Mouse (Mus musculus): ENCODE data around the gene 5830473C10Rik. TPM values are rescaled to one million over a fixed set of nuclear protein-coding genes. Genes with fewer than 3 reads are reported as not detected.

5830473C10Rik gene
- polyA plus RNA-seq, 1 experiment from 2014 or later = not detected

GRCm38 (mm10) chr5:90561721-90562275, 891 bp downstream of the 5830473C10Rik start:
- Histone ChIP-seq H3K27ac (replicated peaks) (no peak overlapping the region), H3K9ac (ENCODE audit: low read length) (no peak overlapping the region), H3K4me3 (ENCODE audit: low read depth, low read length) (no peak overlapping the region), H3K4me1 (replicated peaks; ENCODE audit: control insufficient read depth, insufficient read depth) (no peaks in the 10 kb centered on the region), H3K27me3 (ENCODE audit: control insufficient read depth, insufficient read depth, low read length) (no peaks in the 10 kb centered on the region), H3K9me3 (ENCODE audit: control insufficient read depth, low read length) (no peaks in the 10 kb centered on the region), H3K36me3 (ENCODE audit: control insufficient read depth, insufficient read depth, low read length) (no peaks in the 10 kb centered on the region), H3K4me2 (replicated peaks; ENCODE audit: low read depth) (no peak overlapping the region)
- ATAC-seq (ENCODE audit: low FRiP score, low TSS enrichment) (no peak), DNase-seq (ENCODE audit: low spot score) (no peak)
- TF ChIP-seq EP300 (optimal IDR thresholded peaks at IDR 0.05) (no peak), CTCF (IDR thresholded peaks at IDR 0.05; ENCODE audit: low read depth) (no peak)
- 96% methylated on average over 11 of the region's 11 CpGs for WGBS

GRCm38 (mm10) chr5:90562880-90563279, 2.0 kb downstream of the 5830473C10Rik start:
- Histone ChIP-seq H3K27me3 (ENCODE audit: control insufficient read depth, insufficient read depth, low read length) (no peaks in the 10 kb centered on the region), H3K4me3 (ENCODE audit: low read depth, low read length) (no peak overlapping the region), H3K4me1 (replicated peaks; ENCODE audit: control insufficient read depth, insufficient read depth) (no peaks in the 10 kb centered on the region), H3K27ac (replicated peaks) (no peak overlapping the region), H3K4me2 (replicated peaks; ENCODE audit: low read depth) (no peak overlapping the region), H3K9me3 (ENCODE audit: control insufficient read depth, low read length) (no peaks in the 10 kb centered on the region), H3K36me3 (ENCODE audit: control insufficient read depth, insufficient read depth, low read length) (no peaks in the 10 kb centered on the region), H3K9ac (ENCODE audit: low read length) (no peak overlapping the region)
- DNase-seq (ENCODE audit: low spot score) (no peak), ATAC-seq (ENCODE audit: low FRiP score, low TSS enrichment) (no peak)
- TF ChIP-seq EP300 (optimal IDR thresholded peaks at IDR 0.05) = no peak
- TF ChIP-seq CTCF (IDR thresholded peaks at IDR 0.05; ENCODE audit: low read depth) = no peak
- 67% methylated on average over 4 of the region's 4 CpGs for WGBS

- Histone ChIP-seq H3K36me3 (ENCODE audit: control insufficient read depth, insufficient read depth, low read length) (no peaks in the 10 kb centered on the region), H3K4me1 (replicated peaks; ENCODE audit: control insufficient read depth, insufficient read depth) (no peaks in the 10 kb centered on the region), H3K4me2 (replicated peaks; ENCODE audit: low read depth) (no peak overlapping the region), H3K4me3 (ENCODE audit: low read depth, low read length) (no peak overlapping the region), H3K27ac (replicated peaks) (no peak overlapping the region), H3K9me3 (ENCODE audit: control insufficient read depth, low read length) (no peaks in the 10 kb centered on the region), H3K9ac (ENCODE audit: low read length) (no peak overlapping the region), H3K27me3 (ENCODE audit: control insufficient read depth, insufficient read depth, low read length) (no peaks in the 10 kb centered on the region)
- TF ChIP-seq EP300 (optimal IDR thresholded peaks at IDR 0.05) (no peak), CTCF (IDR thresholded peaks at IDR 0.05; ENCODE audit: low read depth) (no peak)
- 78% methylated on average over 4 of the region's 4 CpGs for WGBS
- ATAC-seq (ENCODE audit: low FRiP score, low TSS enrichment) = no peak
- no peak for DNase-seq (ENCODE audit: low spot score)
These were observed 3.3 kb downstream of the 5830473C10Rik start for GRCm38 (mm10) chr5:90564161-90564560.

GRCm38 (mm10) chr5:90565205-90565604, 4.3 kb downstream of the 5830473C10Rik start:
- H3K27ac ChIP-seq (replicated peaks) = no peak overlapping the region
- 72% methylated on average over 6 of the region's 6 CpGs for WGBS
- TF ChIP-seq CTCF (IDR thresholded peaks at IDR 0.05; ENCODE audit: low read depth) = no peak
- TF ChIP-seq EP300 (optimal IDR thresholded peaks at IDR 0.05) = no peak
- H3K4me1 ChIP-seq (replicated peaks; ENCODE audit: control insufficient read depth, insufficient read depth) = no peaks in the 10 kb centered on the region
- DNase-seq (ENCODE audit: low spot score) = no peak
- H3K4me2 ChIP-seq (replicated peaks; ENCODE audit: low read depth) = no peak overlapping the region
- no peak overlapping the region for H3K4me3 ChIP-seq (ENCODE audit: low read depth, low read length)
- no peak for ATAC-seq (ENCODE audit: low FRiP score, low TSS enrichment)
- H3K9me3 ChIP-seq (ENCODE audit: control insufficient read depth, low read length) = no peaks in the 10 kb centered on the region
- H3K27me3 ChIP-seq (ENCODE audit: control insufficient read depth, insufficient read depth, low read length) = no peaks in the 10 kb centered on the region
- no peaks in the 10 kb centered on the region for H3K36me3 ChIP-seq (ENCODE audit: control insufficient read depth, insufficient read depth, low read length)
- no peak overlapping the region for H3K9ac ChIP-seq (ENCODE audit: low read length)

GRCm38 (mm10) chr5:90567788-90568187, 6.9 kb downstream of the 5830473C10Rik start:
- Histone ChIP-seq H3K9me3 (ENCODE audit: control insufficient read depth, low read length) (no peaks in the 10 kb centered on the region), H3K36me3 (ENCODE audit: control insufficient read depth, insufficient read depth, low read length) (no peaks in the 10 kb centered on the region), H3K4me2 (replicated peaks; ENCODE audit: low read depth) (no peak overlapping the region), H3K27me3 (ENCODE audit: control insufficient read depth, insufficient read depth, low read length) (no peaks in the 10 kb centered on the region), H3K27ac (replicated peaks) (no peak overlapping the region), H3K4me3 (ENCODE audit: low read depth, low read length) (no peak overlapping the region), H3K9ac (ENCODE audit: low read length) (no peak overlapping the region), H3K4me1 (replicated peaks; ENCODE audit: control insufficient read depth, insufficient read depth) (0 out of 2 replicates have a peak, but pooled peaks cover 3% of the 10 kb centered on the region)
- DNase-seq (ENCODE audit: low spot score) (no peak), ATAC-seq (ENCODE audit: low FRiP score, low TSS enrichment) (0 out of 2 replicates have a peak, but pooled peaks have one; percentile 32)
- TF ChIP-seq CTCF (IDR thresholded peaks at IDR 0.05; ENCODE audit: low read depth) (no peak), EP300 (optimal IDR thresholded peaks at IDR 0.05) (no peak)
- 62% methylated on average over 5 of the region's 5 CpGs for WGBS

GRCm38 (mm10) chr5:90568338-90568737, 7.4 kb downstream of the 5830473C10Rik start:
- no peak overlapping the region for H3K4me3 ChIP-seq (ENCODE audit: low read depth, low read length)
- ATAC-seq (ENCODE audit: low FRiP score, low TSS enrichment) (peak; percentile 42; the same call in 1 of the 2 replicates), DNase-seq (ENCODE audit: low spot score) (no peak)
- H3K27me3 ChIP-seq (ENCODE audit: control insufficient read depth, insufficient read depth, low read length) = no peaks in the 10 kb centered on the region
- no peak for TF ChIP-seq EP300 (optimal IDR thresholded peaks at IDR 0.05)
- no peak for TF ChIP-seq CTCF (IDR thresholded peaks at IDR 0.05; ENCODE audit: low read depth)
- no peak overlapping the region for H3K27ac ChIP-seq (replicated peaks)
- no peak overlapping the region for H3K4me2 ChIP-seq (replicated peaks; ENCODE audit: low read depth)
- H3K9ac ChIP-seq (ENCODE audit: low read length) = no peak overlapping the region
- H3K36me3 ChIP-seq (ENCODE audit: control insufficient read depth, insufficient read depth, low read length) = no peaks in the 10 kb centered on the region
- H3K9me3 ChIP-seq (ENCODE audit: control insufficient read depth, low read length) = no peaks in the 10 kb centered on the region
- 0 out of 2 replicates have a peak, but pooled peaks cover 3% of the 10 kb centered on the region for H3K4me1 ChIP-seq (replicated peaks; ENCODE audit: control insufficient read depth, insufficient read depth)
